Mouse (Mus musculus): ENCODE results near the gene Medag.

Medag gene

GRCm38 (mm10) chr5:149430943-149431342 is 19.4 kb downstream of the Medag start:
- no peak for DNase-seq

DNA sequence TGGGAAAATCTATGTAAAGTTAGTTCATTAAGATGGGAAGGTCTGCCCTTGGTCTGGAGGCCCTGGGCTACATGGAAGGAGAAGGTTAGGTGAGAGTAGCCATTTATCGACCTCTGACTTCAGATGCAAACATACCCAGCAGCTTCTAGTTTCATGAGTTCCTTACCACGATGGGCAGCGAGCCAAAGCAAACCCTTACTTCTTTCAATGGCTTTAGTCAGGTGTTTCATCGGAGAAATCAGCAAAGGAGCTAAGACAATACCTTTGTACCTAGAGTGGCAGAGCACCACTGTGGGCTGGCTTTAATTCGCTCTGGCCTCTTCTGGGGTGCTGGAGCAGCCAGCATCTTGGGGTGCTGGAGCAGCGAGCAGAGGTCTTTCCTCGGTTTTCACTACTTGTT is 22.1 kb downstream of the Medag start:
- DNase-seq: peak; percentile 69 to 75

- no peak for DNase-seq
Measured at GRCm38 (mm10) chr5:149434141-149434690, 22.7 kb downstream of the Medag start.

DNA sequence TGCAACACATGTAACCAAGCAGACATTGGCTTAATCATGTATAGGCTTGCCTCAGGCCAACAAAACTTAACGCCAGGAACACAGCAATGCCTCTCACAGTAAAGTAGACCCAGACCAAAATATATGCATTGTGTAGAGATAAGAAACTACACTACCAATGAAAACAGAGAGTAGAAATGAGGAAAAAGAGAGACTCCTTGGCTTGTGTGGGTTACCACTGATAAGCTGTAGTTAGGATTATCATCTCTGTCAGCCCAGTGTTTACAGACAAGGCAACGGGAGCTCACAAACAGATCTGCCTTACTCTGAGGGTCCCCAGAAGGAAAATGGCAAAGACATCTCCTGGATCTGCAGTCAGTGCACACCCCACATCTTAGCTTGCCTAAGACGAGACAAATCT is 25.0 kb downstream of the Medag start:
- no peak for DNase-seq

DNA sequence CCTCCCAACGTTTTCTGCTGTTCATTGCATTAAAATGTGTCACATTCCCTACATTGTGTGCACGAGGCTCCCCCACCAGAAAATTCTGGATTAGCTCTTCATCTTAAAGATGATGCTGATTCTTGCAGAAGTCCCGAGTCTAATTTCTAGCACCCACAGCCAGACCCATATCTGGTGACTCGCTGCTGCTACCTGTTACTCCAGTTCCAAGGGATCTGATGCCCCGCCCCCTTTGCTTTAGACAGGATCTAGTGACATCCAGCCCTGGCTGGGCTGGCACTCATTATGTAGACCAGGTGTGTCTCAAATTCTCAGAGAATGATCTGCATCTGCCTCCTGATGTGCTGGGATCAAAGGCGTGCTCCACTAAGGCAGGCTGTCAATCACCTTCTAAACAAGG is 25.6 kb downstream of the Medag start:
- no peak for DNase-seq

GRCm38 (mm10) chr5:149439531-149440179 is 28.1 kb downstream of the Medag start, which contains the start of gene Tex26:
TSS of gene Tex26 (plus strand) at chr5:149439660.
- DNase-seq: peak; percentile 74 to 80

DNA sequence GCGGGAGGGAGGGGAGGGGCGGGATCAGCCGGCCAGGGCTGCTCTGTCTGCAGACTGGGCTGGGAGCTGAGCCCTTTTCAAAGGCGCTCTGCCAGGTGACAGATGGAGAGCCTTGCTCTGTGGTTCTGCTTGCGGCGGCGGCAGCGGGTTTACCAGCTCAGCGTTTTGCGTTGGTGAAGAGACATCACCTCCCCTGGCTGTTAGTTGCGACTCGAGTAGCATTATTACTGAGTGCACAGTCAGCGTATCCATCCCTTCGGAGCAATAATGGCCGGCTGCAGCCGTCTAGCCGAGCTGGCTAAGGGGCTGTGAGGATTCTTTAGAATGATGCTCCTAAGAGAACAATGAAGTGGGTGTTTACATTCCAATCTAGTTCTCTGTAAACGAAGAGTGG is 28.6 kb downstream of the Medag start:
- DNase-seq: peak; percentile 57 to 72

GRCm38 (mm10) chr5:149441646-149442276 is 30.2 kb downstream of the Medag start:
- DNase-seq: no peak

GRCm38 (mm10) chr5:149442277-149442660 is 30.7 kb downstream of the Medag start:
- DNase-seq: peak in 1 of 2 experiments; percentile 27

DNA sequence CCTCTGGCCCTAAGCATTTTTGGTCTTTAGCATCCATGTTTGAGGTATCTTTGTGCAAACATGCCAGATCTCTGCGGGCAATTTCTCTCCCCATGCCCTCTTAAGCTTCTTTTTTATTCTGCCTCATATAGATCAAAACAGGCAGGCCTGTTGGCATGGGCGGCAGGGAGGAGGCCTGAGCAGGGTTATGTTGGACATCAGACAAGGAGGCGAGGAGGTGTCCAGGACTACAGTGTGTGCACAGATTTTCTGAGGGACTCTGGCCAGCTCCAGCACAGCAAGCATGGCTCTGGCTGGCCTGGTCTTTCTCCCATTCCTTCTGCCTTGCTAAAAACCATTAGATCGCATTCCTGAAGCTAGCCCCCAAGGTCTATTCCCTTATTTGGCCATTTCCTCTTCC is 32.9 kb downstream of the Medag start:
- no peak for DNase-seq

DNA sequence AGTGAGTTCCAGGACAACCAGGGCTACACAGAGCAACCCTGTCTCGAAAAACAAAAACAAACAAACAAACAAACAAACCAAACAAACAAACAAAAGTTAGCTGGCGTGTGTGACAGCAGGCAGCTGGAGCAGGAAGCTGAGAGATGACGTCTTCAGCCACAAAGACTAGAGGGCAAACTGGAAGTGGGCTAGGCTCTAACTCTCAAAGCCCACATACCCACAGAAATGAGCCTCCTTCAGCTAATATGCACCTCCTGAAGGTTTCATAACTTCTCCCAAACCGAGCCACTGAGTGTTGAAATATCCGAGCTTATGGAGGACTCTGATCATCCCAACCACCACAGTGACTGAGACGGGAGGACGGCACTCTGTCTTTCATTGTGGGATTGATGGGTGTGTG is 34.9 kb downstream of the Medag start:
- no peak for DNase-seq

- no peak for DNase-seq
Measured at GRCm38 (mm10) chr5:149447733-149448132, 36.2 kb downstream of the Medag start.

DNA sequence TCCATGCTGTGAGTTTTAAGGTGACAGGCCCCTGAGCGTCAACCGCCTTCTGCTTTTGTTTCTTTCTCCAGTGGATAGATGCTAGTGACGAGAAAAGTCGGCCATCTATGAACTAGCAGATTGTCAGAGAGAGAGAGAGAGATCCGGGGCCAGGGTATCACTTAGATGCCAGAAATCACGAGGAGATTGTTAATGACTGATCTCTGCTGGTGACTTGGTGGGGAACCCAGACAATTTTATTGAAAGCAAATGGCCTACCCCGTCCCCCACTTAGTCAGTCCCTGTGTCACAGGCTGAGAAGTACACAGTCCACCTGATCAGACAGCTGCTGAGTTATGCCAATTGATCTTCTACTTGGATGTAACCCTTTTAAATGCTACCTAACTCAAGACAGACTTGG is 37.9 kb downstream of the Medag start:
- DNase-seq: no peak

DNA sequence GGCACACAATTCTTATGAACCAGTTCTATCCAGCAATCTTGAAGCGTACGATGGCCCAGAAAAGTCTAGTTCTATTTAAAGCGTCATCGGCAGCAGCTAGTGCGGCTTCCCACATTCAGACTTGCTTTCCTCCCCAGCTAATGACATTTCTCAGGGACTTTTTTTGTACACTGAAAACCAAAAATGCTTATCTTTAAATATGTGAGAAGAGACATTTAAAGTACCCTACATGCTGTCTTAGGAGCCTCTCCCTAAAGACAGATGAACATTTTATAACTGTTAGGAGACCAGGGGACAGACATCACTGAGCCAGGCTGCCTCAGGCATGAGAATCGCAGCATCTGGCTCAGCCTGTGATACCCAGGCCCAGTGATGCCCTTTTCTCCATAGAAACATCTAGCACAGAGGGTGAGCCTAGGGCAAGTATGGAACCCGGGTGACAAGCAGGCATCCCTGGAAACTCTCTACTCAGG is 39.7 kb downstream of the Medag start:
- DNase-seq: no peak

GRCm38 (mm10) chr5:149454281-149454680 is 42.7 kb downstream of the Medag start:
- peak; percentile 54 to 76 for DNase-seq

- peak; percentile 55 to 69 for DNase-seq
Measured at GRCm38 (mm10) chr5:149456544-149456943, 45.0 kb downstream of the Medag start.

DNA sequence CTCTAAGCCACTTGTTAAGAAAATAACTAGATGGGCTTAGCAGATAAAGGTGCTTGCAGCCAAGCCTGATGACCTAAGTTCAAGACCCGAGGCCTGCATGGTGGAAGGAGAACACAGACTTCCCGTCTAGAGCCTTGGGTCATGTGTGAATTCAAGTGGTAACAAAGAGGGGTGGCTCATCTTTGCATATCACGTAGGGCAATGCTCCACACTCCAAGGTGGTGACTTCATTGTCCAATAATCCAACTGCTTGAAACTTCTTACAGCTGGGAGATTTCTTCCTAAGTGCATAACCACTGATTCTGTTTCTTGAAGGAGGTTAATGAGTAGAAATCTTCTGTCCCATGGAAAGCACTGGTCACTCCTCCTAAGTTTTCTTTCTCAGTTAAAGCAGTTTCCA is 50.5 kb downstream of the Medag start:
- no peak for DNase-seq

- DNase-seq: no peak
Measured at GRCm38 (mm10) chr5:149465305-149465704, 53.8 kb downstream of the Medag start.

GRCm38 (mm10) chr5:149474142-149474541 is 62.6 kb downstream of the Medag start:
- DNase-seq: no peak

DNA sequence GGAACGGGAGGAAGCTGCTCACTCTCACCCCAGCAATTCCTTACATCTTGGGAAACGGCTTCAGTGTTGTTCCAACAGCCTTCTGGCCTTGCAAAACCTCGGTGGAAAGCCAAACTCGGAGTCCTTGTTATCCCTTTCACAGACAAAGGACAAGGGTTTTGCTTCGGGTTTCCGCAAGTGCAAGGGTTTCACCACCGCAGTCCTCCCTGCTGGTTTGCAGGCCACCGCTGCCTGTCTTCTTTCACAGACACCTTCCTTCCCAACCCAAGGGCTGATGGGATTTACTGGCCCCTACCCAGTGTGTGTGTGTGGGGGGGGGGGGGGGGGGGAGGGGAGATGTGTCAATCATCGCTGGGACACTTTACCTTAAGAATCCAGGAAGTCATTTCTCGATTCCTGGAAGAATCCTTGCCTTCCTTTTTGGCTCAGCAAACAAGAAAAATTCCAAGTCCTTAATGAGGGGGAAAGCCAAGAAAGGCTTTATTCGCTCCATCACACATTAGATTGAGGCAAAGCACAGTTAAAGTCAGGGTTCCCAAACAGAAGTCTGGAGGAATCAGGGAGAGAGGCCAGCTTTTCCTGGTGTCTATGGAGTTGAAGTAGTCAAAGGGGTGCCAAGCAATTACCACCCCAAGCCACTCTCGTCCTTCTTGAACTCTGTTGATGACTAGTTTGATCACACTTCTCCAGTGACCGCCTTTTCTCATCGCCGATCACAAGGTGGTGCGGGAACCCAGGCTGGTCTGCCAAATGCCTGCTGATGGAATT is 63.3 kb downstream of the Medag start:
- peak in 1 of 2 experiments; percentile 65 for DNase-seq

All from lung, postnatal 4 days (tissue).